Mouse (Mus musculus): Measurements from ENCODE around the gene Atxn7l3. TPM values are rescaled to one million over a fixed set of nuclear protein-coding genes. Genes with fewer than 3 reads are reported as not detected.

The Atxn7l3 gene
- polyA plus RNA-seq, 1 experiment from 2014 or later = 15.1 TPM

DNA sequence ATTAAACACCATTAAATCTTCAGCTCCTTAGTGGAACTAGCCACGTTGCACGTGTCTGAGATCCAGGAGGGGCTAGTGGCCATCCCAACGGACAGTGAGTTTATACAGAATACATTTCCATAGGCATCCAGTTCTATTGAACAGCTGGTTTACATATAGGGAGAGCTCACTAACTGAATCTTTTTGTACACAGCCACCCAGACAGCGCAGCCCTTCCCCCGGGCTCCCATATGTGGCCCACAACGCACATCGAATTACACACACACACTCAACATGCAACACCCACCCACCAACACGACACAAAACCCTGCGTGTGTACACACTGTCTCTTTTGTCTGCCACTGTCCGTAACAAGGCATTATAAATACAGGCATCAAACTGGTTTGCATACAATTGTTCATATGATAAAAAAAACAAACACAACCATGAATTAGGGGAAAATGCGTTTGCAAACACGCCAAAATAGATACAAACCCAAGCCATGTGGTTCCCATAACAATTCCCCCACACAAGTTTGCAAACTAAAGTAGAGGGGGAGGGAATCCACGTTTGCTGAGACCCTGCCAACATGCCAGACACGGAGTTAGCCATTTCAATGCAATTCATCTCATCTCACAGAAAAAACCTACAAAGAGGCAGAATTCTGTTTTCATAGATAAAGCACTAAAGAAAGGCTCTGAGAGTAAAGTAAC, 50.7 kb downstream of the Atxn7l3 start:
- peak overlapping the region; percentile 41 for H3K4me2 ChIP-seq (ENCODE audit: low read depth, low read length)
- no peaks in the 10 kb centered on the region for H3K36me3 ChIP-seq (replicated peaks; ENCODE audit: control insufficient read depth, insufficient read depth, low read depth, low read length)
- no peaks in the 10 kb centered on the region for H3K27me3 ChIP-seq (ENCODE audit: control insufficient read depth, insufficient read depth, low read length)
- H3K4me3 ChIP-seq (ENCODE audit: low read depth, low read length) = no peak overlapping the region
- no peaks in the 10 kb centered on the region for H3K9me3 ChIP-seq (replicated peaks; ENCODE audit: control insufficient read depth, low read length)
- peak; percentile 29 for DNase-seq (ENCODE audit: low spot score)
- ATAC-seq (replicated peaks; ENCODE audit: insufficient number of reproducible peaks, low FRiP score, low TSS enrichment, low read depth) = no peak
- H3K9ac ChIP-seq (replicated peaks; ENCODE audit: low read length) = peak overlapping the region; percentile 63; the same call in 1 of the 2 replicates
- H3K27ac ChIP-seq (replicated peaks; ENCODE audit: low read depth, low read length) = no peak overlapping the region
- WGBS = 49% methylated on average over 14 of the region's 14 CpGs
- H3K4me1 ChIP-seq (ENCODE audit: control insufficient read depth, insufficient read depth, low read length) = no peaks in the 10 kb centered on the region

DNA sequence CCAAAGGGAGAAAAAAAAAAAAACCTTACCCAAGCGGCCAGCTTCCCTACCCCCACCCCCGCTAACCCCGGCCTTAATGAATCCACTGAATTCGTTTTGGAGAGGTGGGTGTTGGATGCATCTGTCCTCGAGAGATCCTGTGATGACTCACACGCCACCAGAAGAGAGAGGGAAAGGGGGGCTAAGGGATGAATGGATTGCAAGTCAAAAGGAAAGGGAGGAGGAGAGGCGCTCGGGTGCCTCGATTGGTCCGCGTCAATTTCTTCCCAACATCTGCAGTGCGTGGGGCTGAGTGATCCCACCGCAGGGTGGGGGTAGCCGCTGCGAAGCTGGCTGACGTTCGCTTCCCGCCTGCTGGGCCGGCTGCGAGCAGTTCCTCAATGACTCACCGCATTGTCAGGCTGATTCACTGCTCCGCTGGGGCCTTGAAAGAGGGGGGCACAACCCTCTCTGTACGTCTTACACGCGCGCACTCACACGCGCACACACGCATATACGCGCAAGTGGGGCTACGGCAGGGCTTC, 51.4 kb downstream of the Atxn7l3 start:
- H3K9ac ChIP-seq (replicated peaks; ENCODE audit: low read length) = peak overlapping the region; percentile 63
- WGBS = 2% methylated on average over 32 of the region's 32 CpGs
- H3K4me2 ChIP-seq (ENCODE audit: low read depth, low read length) = peak overlapping the region; percentile 41
- H3K36me3 ChIP-seq (replicated peaks; ENCODE audit: control insufficient read depth, insufficient read depth, low read depth, low read length) = no peaks in the 10 kb centered on the region
- H3K9me3 ChIP-seq (replicated peaks; ENCODE audit: control insufficient read depth, low read length) = no peaks in the 10 kb centered on the region
- peak; percentile 78 for DNase-seq (ENCODE audit: low spot score)
- ATAC-seq (replicated peaks; ENCODE audit: insufficient number of reproducible peaks, low FRiP score, low TSS enrichment, low read depth) = peak; percentile 53; the same call in 1 of the 2 replicates
- H3K27ac ChIP-seq (replicated peaks; ENCODE audit: low read depth, low read length) = no peak overlapping the region
- H3K4me1 ChIP-seq (ENCODE audit: control insufficient read depth, insufficient read depth, low read length) = no peaks in the 10 kb centered on the region
- no peaks in the 10 kb centered on the region for H3K27me3 ChIP-seq (ENCODE audit: control insufficient read depth, insufficient read depth, low read length)
- peak overlapping the region; percentile 28 for H3K4me3 ChIP-seq (ENCODE audit: low read depth, low read length)

- WGBS = 49% methylated on average over 5 of the region's 5 CpGs
- no peak overlapping the region for H3K4me3 ChIP-seq (ENCODE audit: low read depth, low read length)
- no peak overlapping the region for H3K9ac ChIP-seq (replicated peaks; ENCODE audit: low read length)
- H3K27me3 ChIP-seq (ENCODE audit: control insufficient read depth, insufficient read depth, low read length) = no peaks in the 10 kb centered on the region
- H3K4me1 ChIP-seq (ENCODE audit: control insufficient read depth, insufficient read depth, low read length) = no peaks in the 10 kb centered on the region
- no peak overlapping the region for H3K27ac ChIP-seq (replicated peaks; ENCODE audit: low read depth, low read length)
- H3K36me3 ChIP-seq (replicated peaks; ENCODE audit: control insufficient read depth, insufficient read depth, low read depth, low read length) = no peaks in the 10 kb centered on the region
- DNase-seq (ENCODE audit: low spot score) (no peak), ATAC-seq (replicated peaks; ENCODE audit: insufficient number of reproducible peaks, low FRiP score, low TSS enrichment, low read depth) (no peak)
- no peaks in the 10 kb centered on the region for H3K9me3 ChIP-seq (replicated peaks; ENCODE audit: control insufficient read depth, low read length)
- H3K4me2 ChIP-seq (ENCODE audit: low read depth, low read length) = no peak overlapping the region
Measured at GRCm38 (mm10) chr11:102241874-102242273, 54.6 kb downstream of the Atxn7l3 start.

DNA sequence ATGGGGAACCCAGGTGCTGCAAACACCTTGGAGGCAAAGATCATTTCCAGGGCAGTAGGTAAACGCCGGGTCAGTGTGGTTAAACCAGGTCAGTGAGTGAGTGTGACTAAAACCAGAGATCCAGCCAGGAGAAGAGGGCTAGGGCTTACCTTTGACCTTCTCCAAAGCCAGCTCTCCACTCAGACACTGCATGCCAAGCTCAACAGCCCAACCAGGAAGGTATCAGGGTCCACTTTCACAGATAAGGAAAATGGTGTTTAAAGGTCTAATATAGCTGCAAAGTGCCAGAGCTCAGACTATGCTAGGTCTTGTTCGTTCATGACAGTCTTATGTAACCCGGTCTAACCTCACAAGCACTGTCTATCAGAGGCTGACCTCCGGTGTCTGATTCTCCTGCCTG, 55.2 kb downstream of the Atxn7l3 start:
- no peak overlapping the region for H3K9ac ChIP-seq (replicated peaks; ENCODE audit: low read length)
- H3K4me1 ChIP-seq (ENCODE audit: control insufficient read depth, insufficient read depth, low read length) = no peaks in the 10 kb centered on the region
- H3K4me3 ChIP-seq (ENCODE audit: low read depth, low read length) = no peak overlapping the region
- WGBS = 83% methylated on average over 5 of the region's 5 CpGs
- H3K36me3 ChIP-seq (replicated peaks; ENCODE audit: control insufficient read depth, insufficient read depth, low read depth, low read length) = no peaks in the 10 kb centered on the region
- ATAC-seq (replicated peaks; ENCODE audit: insufficient number of reproducible peaks, low FRiP score, low TSS enrichment, low read depth) (no peak), DNase-seq (ENCODE audit: low spot score) (no peak)
- no peaks in the 10 kb centered on the region for H3K27me3 ChIP-seq (ENCODE audit: control insufficient read depth, insufficient read depth, low read length)
- no peak overlapping the region for H3K4me2 ChIP-seq (ENCODE audit: low read depth, low read length)
- H3K9me3 ChIP-seq (replicated peaks; ENCODE audit: control insufficient read depth, low read length) = no peaks in the 10 kb centered on the region
- H3K27ac ChIP-seq (replicated peaks; ENCODE audit: low read depth, low read length) = no peak overlapping the region

DNA sequence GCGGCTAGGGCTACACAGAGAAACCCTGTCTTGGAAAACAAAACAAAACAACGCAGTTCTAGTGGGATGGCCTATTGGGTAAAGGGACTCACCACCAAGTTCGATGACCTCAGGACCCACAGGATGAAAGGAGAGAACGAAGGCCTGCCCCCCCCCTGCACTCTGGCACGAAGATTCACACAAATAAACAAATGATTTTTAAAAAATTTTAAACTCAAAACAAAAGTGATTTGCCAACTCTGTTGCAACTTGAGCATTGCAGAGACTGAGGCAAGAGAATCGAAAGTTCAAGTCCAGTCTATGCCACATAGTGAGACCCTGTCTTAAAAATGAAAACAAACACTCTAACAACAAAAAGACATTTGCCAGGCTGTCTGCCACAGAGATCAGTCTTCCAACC, 55.8 kb downstream of the Atxn7l3 start:
- H3K27ac ChIP-seq (replicated peaks; ENCODE audit: low read depth, low read length) = no peak overlapping the region
- H3K4me1 ChIP-seq (ENCODE audit: control insufficient read depth, insufficient read depth, low read length) = no peaks in the 10 kb centered on the region
- no peaks in the 10 kb centered on the region for H3K27me3 ChIP-seq (ENCODE audit: control insufficient read depth, insufficient read depth, low read length)
- H3K9me3 ChIP-seq (replicated peaks; ENCODE audit: control insufficient read depth, low read length) = no peaks in the 10 kb centered on the region
- WGBS = 83% methylated on average over 6 of the region's 6 CpGs
- ATAC-seq (replicated peaks; ENCODE audit: insufficient number of reproducible peaks, low FRiP score, low TSS enrichment, low read depth) = no peak
- no peak overlapping the region for H3K9ac ChIP-seq (replicated peaks; ENCODE audit: low read length)
- H3K4me2 ChIP-seq (ENCODE audit: low read depth, low read length) = no peak overlapping the region
- H3K4me3 ChIP-seq (ENCODE audit: low read depth, low read length) = no peak overlapping the region
- no peak for DNase-seq (ENCODE audit: low spot score)
- H3K36me3 ChIP-seq (replicated peaks; ENCODE audit: control insufficient read depth, insufficient read depth, low read depth, low read length) = no peaks in the 10 kb centered on the region

Other genes starting within 250 kb of the Atxn7l3 start
- 7.4 and 9.1 TPM in 2 replicates for gene Mpp2, start 208.1 kb downstream of the Atxn7l3 start, polyA plus RNA-seq (2014; fragmentation: Nextera tagmentation; extraction: Ambion mirVana)
- gene Ppy, start 195.3 kb downstream of the Atxn7l3 start, polyA plus RNA-seq (2014; fragmentation: Nextera tagmentation; extraction: Ambion mirVana) = not detected in 2 replicates
- gene Pyy, start 188.8 kb downstream of the Atxn7l3 start, polyA plus RNA-seq (2014; fragmentation: Nextera tagmentation; extraction: Ambion mirVana) = not detected in 2 replicates
- gene Nags, start 151.1 kb downstream of the Atxn7l3 start, polyA plus RNA-seq (2014; fragmentation: Nextera tagmentation; extraction: Ambion mirVana) = not detected in 2 replicates
- gene Tmem101, start 140.2 kb downstream of the Atxn7l3 start, polyA plus RNA-seq (2014; fragmentation: Nextera tagmentation; extraction: Ambion mirVana) = 37.0 and 37.8 TPM in 2 replicates
- 71.3 and 76.5 TPM in 2 replicates for gene Lsm12, start 111.3 kb downstream of the Atxn7l3 start, polyA plus RNA-seq (2014; fragmentation: Nextera tagmentation; extraction: Ambion mirVana)
- gene G6pc3, start 107.0 kb downstream of the Atxn7l3 start, polyA plus RNA-seq (2014; fragmentation: Nextera tagmentation; extraction: Ambion mirVana) = 33.3 and 37.1 TPM in 2 replicates
- gene Hdac5, start 66.5 kb downstream of the Atxn7l3 start, polyA plus RNA-seq (2014; fragmentation: Nextera tagmentation; extraction: Ambion mirVana) = 21.9 and 24.0 TPM in 2 replicates
- gene BC030867, start 47.7 kb downstream of the Atxn7l3 start, polyA plus RNA-seq (2014; fragmentation: Nextera tagmentation; extraction: Ambion mirVana) = 20.8 and 20.9 TPM in 2 replicates
- 0.11 TPM in 1 of 2 replicates, not detected in the other for gene Asb16, start 27.9 kb downstream of the Atxn7l3 start, polyA plus RNA-seq (2014; fragmentation: Nextera tagmentation; extraction: Ambion mirVana)
- gene Tmub2, start 11.7 kb downstream of the Atxn7l3 start, polyA plus RNA-seq (2014; fragmentation: Nextera tagmentation; extraction: Ambion mirVana) = 40.9 and 50.1 TPM in 2 replicates
- 81.0 and 84.5 TPM in 2 replicates for gene Ubtf, start 23.1 kb upstream of the Atxn7l3 start, polyA plus RNA-seq (2014; fragmentation: Nextera tagmentation; extraction: Ambion mirVana)
- 25.8 and 28.5 TPM in 2 replicates for gene Slc4a1, start 69.6 kb upstream of the Atxn7l3 start, polyA plus RNA-seq (2014; fragmentation: Nextera tagmentation; extraction: Ambion mirVana)
- 11.8 and 12.1 TPM in 2 replicates for gene Rundc3a, start 96.8 kb upstream of the Atxn7l3 start, polyA plus RNA-seq (2014; fragmentation: Nextera tagmentation; extraction: Ambion mirVana)
- gene Slc25a39, start 111.3 kb upstream of the Atxn7l3 start, polyA plus RNA-seq (2014; fragmentation: Nextera tagmentation; extraction: Ambion mirVana) = 168 and 185 TPM in 2 replicates
- gene Grn, start 133.7 kb upstream of the Atxn7l3 start, polyA plus RNA-seq (2014; fragmentation: Nextera tagmentation; extraction: Ambion mirVana) = 38.8 and 52.0 TPM in 2 replicates
- 8.6 and 8.8 TPM in 2 replicates for gene Fam171a2, start 151.1 kb upstream of the Atxn7l3 start, polyA plus RNA-seq (2014; fragmentation: Nextera tagmentation; extraction: Ambion mirVana)
- gene Itga2b, start 173.5 kb upstream of the Atxn7l3 start, polyA plus RNA-seq (2014; fragmentation: Nextera tagmentation; extraction: Ambion mirVana) = 4.4 and 4.5 TPM in 2 replicates

Measured in embryonic facial prominence, embryonic 11.5 days (tissue).